Mouse (Mus musculus) stomach, embryonic 16.5 days (tissue): Measurements from ENCODE around the gene Pex1. TPM values are rescaled to one million over a fixed set of nuclear protein-coding genes. Genes with fewer than 3 reads are reported as not detected.

ENCODE experiments used
- ATAC-seq: fragments of 200-750 bp; cut with Nextera tagmentation; 2 replicates; pipeline ENCODE4 v1.8.0; 2017; ENCODE audit warnings: moderate number of reproducible peaks, moderate TSS enrichment; ENCODE audit not compliant: insufficient read depth, low FRiP score
- H3K27ac ChIP-seq: fragments of 300-500 bp; sonication (generic); 2 replicates; pipeline ENCODE4 v1.5.1; 2014; ENCODE audit warnings: low read length
- H3K27me3 ChIP-seq: fragments of 300-500 bp; sonication (generic); 2 replicates; pipeline ENCODE4 v1.6.1; 2014; ENCODE audit warnings: low read length, control low read depth, mixed read lengths; ENCODE audit not compliant: control insufficient read depth, insufficient read depth
- H3K36me3 ChIP-seq: fragments of 300-500 bp; sonication (generic); 2 replicates; pipeline ENCODE4 v1.6.1; 2014; ENCODE audit warnings: low read length; ENCODE audit not compliant: control insufficient read depth, insufficient read depth
- H3K4me1 ChIP-seq: fragments of 300-500 bp; sonication (generic); 2 replicates; pipeline ENCODE4 v1.6.1; 2014; ENCODE audit warnings: low read length, control low read depth, mixed read lengths; ENCODE audit not compliant: control insufficient read depth, insufficient read depth
- H3K4me2 ChIP-seq: fragments of 300-500 bp; sonication (generic); 2 replicates; pipeline ENCODE4 v1.6.1; 2014; ENCODE audit warnings: low read depth, low read length, mixed read lengths
- H3K4me3 ChIP-seq: fragments of 300-500 bp; sonication (generic); replicated peaks from 2 replicates; pipeline ENCODE4 v1.5.1; 2014; ENCODE audit warnings: mild to moderate bottlenecking, low read length
- H3K9ac ChIP-seq: fragments of 300-500 bp; sonication (generic); 2 replicates; pipeline ENCODE4 v1.6.1; 2014; ENCODE audit warnings: low read length
- H3K9me3 ChIP-seq: fragments of 300-500 bp; sonication (generic); replicated peaks from 2 replicates; pipeline ENCODE4 v1.6.1; 2016; ENCODE audit warnings: low read length, control low read depth; ENCODE audit not compliant: control insufficient read depth
- WGBS: fragments of 180-500 bp; shearing (Covaris S2); extraction: QIAGEN DNeasy Blood & Tissue Kit; methylation state at CpG from one replicate; pipeline ENCODE4 v1.1.7; 2014; 5-methylcytosine and 5-hydroxymethylcytosine counted together
- polyA plus RNA-seq: library from polyadenylated mRNA; unstranded; fragments of >200 nt; fragmentation: Nextera tagmentation; extraction: Ambion mirVana; gene quantifications from 2 replicates; pipeline ENCODE4 v1.2.1, GENCODE M21; 2015

The Pex1 gene
- polyA plus RNA-seq, result 10.8 and 16.1 TPM in 2 replicates

DNA sequence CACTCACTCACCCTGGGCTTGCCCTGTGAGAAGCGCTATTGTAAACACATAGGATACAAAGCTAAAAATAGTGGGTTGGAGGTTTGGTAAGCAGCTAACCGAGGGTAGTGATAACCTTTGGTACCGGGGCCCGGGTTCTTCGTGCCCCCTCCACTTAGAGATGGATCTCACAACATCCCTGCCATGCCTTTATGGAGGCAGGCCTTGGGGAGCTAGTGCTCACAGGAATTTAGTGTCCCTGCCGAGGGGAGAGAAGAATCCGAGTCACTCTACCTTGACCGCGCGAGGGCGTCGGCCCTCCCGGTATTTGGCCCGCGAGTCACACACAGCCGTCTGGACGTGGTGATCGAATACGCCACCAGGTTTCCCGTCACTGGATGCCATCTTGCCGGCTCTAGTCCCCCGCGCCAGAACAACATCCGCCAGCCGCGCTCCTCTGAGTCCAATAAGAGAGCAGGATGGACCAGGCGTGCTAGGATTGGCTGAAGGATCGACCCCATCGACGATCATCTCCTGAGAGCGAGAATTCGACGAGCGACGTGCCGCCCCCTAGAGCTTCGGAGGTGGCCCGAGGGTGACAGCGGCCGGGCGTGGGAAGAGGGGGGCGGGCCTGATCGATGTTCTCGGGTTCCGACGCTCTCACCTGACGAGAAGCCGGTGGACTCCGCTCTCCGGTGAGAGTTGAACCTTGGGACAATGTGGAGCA lies at the start of gene Pex1:
TSS of gene Pex1 (plus strand) at position 374 of the 706 bp plus-strand sequence.
- Histone ChIP-seq H3K9me3 (no peaks in the 10 kb centered on the region), H3K27me3 (no peaks in the 10 kb centered on the region), H3K36me3 (0 out of 2 replicates have a peak, but pooled peaks cover 3% of the 10 kb centered on the region), H3K27ac (peak within 1 kb of the TSS; percentile 72), H3K4me2 (peak within 1 kb of the TSS; percentile 84), H3K4me3 (peak within 1 kb of the TSS; percentile 88), H3K9ac (peak within 1 kb of the TSS; percentile 83), H3K4me1 (peaks cover 12% of the 10 kb centered on the region)
- under 1% methylated on average over 50 of the region's 50 CpGs for WGBS
- ATAC-seq, result peak; percentile 98

DNA sequence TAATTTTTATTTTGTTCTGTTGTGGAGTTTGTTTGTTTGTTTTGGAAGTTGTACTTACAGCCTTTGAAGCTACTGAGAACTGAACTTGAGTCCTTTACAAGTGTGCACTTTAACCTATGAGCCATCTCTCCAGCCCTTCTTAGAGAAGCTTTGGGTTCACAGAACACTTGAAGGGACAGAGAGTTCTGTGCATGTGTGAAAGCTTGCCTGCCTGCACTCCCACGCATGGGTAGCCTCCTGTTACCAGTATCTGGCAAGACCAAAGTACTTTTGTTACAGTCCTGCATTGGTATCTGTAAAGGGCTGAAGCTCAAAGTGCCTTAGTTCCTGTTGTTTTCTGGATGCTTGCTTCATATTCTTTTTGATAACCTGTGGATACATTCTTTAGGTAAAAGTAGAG lies 49.6 kb upstream of the Pex1 start:
- no peak for ATAC-seq
- H3K9me3 ChIP-seq, result no peaks in the 10 kb centered on the region
- no peak overlapping the region for H3K27ac ChIP-seq
- H3K9ac ChIP-seq, result no peak overlapping the region
- H3K4me1 ChIP-seq, result peaks cover 9% of the 10 kb centered on the region
- H3K4me2 ChIP-seq, result no peak overlapping the region
- H3K27me3 ChIP-seq, result no peaks in the 10 kb centered on the region
- no peaks in the 10 kb centered on the region; the same call in 1 of the 2 replicates for H3K36me3 ChIP-seq
- no peak overlapping the region for H3K4me3 ChIP-seq
- WGBS, result 85% methylated on average over 1 of the region's 1 CpGs

GRCm38 (mm10) chr5:3551481-3551880 lies 44.4 kb upstream of the Pex1 start:
- H3K36me3 ChIP-seq, result no peaks in the 10 kb centered on the region; the same call in 1 of the 2 replicates
- no peak overlapping the region for H3K9ac ChIP-seq
- no peaks in the 10 kb centered on the region for H3K27me3 ChIP-seq
- no peak overlapping the region for H3K27ac ChIP-seq
- no peaks in the 10 kb centered on the region for H3K9me3 ChIP-seq
- H3K4me1 ChIP-seq, result no peaks in the 10 kb centered on the region; the same call in 1 of the 2 replicates
- ATAC-seq, result no peak
- no peak overlapping the region for H3K4me3 ChIP-seq
- 91% methylated on average over 1 of the region's 1 CpGs for WGBS
- no peak overlapping the region for H3K4me2 ChIP-seq

DNA sequence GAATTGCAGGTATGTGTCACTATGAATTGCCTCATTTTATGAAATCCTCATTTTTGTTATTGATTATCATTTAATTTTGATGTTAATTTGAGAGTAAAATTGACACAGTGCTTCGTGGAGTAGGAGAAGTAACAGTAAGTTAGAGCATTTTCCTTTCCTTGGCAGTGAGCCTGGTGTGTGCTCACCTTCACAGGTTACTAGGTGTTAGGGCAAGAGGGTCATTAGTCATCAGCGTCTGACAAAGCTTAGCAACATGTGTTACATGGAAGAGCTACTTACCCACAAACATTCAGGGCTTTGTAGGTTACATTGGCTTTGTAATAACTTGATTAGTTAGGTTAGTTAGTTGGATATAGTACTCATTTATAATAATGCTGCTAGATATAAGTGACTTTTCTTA lies 41.7 kb upstream of the Pex1 start:
- Histone ChIP-seq H3K4me2 (no peak overlapping the region), H3K27me3 (no peaks in the 10 kb centered on the region), H3K9me3 (no peaks in the 10 kb centered on the region), H3K27ac (no peak overlapping the region), H3K36me3 (no peaks in the 10 kb centered on the region; the same call in 1 of the 2 replicates), H3K4me3 (no peak overlapping the region), H3K9ac (no peak overlapping the region), H3K4me1 (no peaks in the 10 kb centered on the region; the same call in 1 of the 2 replicates)
- no peak for ATAC-seq
- 82% methylated on average over 2 of the region's 2 CpGs for WGBS

DNA sequence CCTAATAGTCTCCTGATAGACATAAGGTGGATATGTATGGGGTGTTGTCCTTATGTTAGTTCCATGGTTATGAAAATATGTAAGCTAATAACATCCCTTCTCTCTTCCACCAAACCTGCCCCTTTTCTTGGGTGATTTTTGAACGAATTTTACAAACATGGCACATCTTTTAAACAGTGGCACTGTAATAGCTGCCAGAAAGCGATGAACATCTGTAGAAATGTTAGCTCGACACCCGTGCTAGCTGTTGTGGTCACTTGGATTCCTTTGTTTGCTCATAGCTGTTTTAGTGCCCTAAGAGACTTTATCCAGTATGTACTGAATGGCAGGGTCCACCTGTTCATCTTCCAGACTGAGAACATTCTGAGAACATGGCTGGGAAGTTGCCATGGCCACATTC lies 24.6 kb upstream of the Pex1 start, which contains the start of gene 1700109H08Rik:
TSS of gene 1700109H08Rik (plus strand) at position 301 of the 400 bp plus-strand sequence.
- Histone ChIP-seq H3K27ac (no peak within 1 kb of the TSS), H3K4me3 (no peak within 1 kb of the TSS), H3K4me2 (no peak within 1 kb of the TSS), H3K27me3 (no peaks in the 10 kb centered on the region), H3K9ac (no peak within 1 kb of the TSS), H3K9me3 (peaks cover 8% of the 10 kb centered on the region), H3K36me3 (peaks cover 55% of the 10 kb centered on the region), H3K4me1 (no peaks in the 10 kb centered on the region)
- WGBS, result 93% methylated on average over 4 of the region's 4 CpGs
- no peak for ATAC-seq

DNA sequence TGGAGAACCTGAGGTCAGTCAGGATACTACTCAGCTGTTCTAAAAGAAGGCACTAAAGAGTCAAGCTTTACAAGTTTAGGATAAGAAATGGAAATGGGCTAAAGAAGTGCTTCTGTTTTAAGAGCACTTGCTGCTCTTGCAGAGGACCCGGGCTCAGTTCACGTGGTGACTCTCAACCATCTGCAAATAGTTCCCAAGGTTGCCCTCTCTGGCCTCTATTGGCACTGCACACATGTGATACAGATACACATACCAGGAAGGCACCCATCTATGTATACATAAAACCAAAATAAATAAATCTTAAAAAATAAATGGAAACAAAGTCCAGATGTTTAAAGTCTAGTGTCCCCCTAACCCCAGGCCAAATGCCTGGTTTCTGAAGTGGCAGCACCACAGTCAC lies 21.0 kb upstream of the Pex1 start:
- no peak overlapping the region for H3K9ac ChIP-seq
- ATAC-seq, result no peak
- H3K9me3 ChIP-seq, result peaks cover 8% of the 10 kb centered on the region
- WGBS, result 97% methylated on average over 2 of the region's 2 CpGs
- H3K36me3 ChIP-seq, result peaks cover 55% of the 10 kb centered on the region
- no peak overlapping the region for H3K4me3 ChIP-seq
- H3K4me1 ChIP-seq, result no peaks in the 10 kb centered on the region
- no peaks in the 10 kb centered on the region for H3K27me3 ChIP-seq
- H3K27ac ChIP-seq, result no peak overlapping the region
- H3K4me2 ChIP-seq, result no peak overlapping the region

DNA sequence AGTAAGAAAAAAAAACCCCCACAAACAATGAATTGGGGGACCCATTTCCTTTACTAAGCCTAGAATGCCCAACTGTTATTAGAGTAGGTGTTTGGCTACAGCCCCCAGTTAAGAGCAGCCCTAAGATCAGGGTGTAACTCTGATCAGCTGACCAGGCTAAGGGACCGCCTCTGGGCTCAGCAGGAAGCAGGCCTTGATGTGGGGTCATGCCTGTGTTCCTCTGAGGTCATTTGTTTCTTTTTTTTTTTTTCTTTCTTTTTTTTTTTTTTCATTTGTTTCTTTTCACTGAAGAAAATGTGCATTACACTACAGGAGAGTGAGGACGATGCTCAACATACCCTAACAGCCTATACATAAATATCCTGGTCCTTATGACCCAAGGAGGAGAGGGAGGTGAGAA lies 17.9 kb upstream of the Pex1 start:
- no peak for ATAC-seq
- peaks cover 8% of the 10 kb centered on the region for H3K9me3 ChIP-seq
- no peak overlapping the region for H3K27ac ChIP-seq
- H3K4me1 ChIP-seq, result no peaks in the 10 kb centered on the region
- peaks cover 51% of the 10 kb centered on the region for H3K36me3 ChIP-seq
- H3K4me3 ChIP-seq, result no peak overlapping the region
- H3K9ac ChIP-seq, result no peak overlapping the region
- WGBS, result 93% methylated on average over 2 of the region's 2 CpGs
- no peaks in the 10 kb centered on the region for H3K27me3 ChIP-seq
- H3K4me2 ChIP-seq, result no peak overlapping the region

DNA sequence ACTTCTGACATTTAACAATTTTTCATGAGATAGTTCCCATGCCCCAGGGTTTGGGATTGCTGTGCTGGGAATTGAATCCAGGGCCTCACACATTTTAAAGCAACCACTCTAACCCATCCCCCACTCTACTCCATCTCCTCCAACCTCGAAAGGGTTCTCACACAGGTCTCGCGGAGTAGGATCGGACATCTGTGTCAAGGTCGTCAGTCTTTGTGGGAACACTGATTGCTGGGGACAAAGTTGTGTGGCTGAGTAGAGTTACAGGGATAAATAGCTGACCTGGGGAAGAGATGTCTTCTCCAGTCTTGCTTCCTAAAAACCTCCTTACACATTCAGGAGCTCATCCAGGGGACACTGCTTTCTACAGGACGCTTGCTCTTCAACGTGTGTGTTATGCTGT lies 16.8 kb upstream of the Pex1 start:
- Histone ChIP-seq H3K4me2 (no peak overlapping the region), H3K27me3 (no peaks in the 10 kb centered on the region), H3K36me3 (peaks cover 41% of the 10 kb centered on the region), H3K9me3 (peaks cover 6% of the 10 kb centered on the region), H3K4me3 (no peak overlapping the region), H3K9ac (no peak overlapping the region), H3K4me1 (no peaks in the 10 kb centered on the region), H3K27ac (no peak overlapping the region)
- 92% methylated on average over 7 of the region's 7 CpGs for WGBS
- no peak for ATAC-seq

DNA sequence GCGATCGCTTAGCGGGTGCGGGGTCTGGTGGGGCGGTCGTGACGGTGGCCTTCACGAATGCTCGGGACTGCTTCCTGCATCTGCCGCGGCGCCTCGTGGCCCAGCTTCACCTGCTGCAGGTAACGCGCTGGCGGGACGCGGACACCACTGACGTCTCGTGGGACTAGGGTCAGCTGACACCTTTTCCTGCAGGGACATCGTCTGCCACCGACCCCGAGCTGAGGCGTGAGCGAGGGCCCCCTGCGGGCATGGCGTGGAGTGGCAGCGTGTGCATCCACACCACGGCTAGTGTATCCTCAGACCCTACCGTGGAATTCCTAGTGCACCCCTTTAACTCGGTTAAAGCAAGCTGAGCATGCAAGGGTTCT lies 517 bp downstream of the Pex1 start, which contains the start of gene Rbm48:
TSS of gene Rbm48 (minus strand) at position 187 of the 368 bp plus-strand sequence.
- Histone ChIP-seq H3K9me3 (no peaks in the 10 kb centered on the region), H3K27ac (peak within 1 kb of the TSS; percentile 72), H3K9ac (peak within 1 kb of the TSS; percentile 83), H3K27me3 (no peaks in the 10 kb centered on the region), H3K36me3 (0 out of 2 replicates have a peak, but pooled peaks cover 3% of the 10 kb centered on the region), H3K4me3 (peak within 1 kb of the TSS; percentile 88), H3K4me2 (peak within 1 kb of the TSS; percentile 84), H3K4me1 (peaks cover 12% of the 10 kb centered on the region)
- peak; percentile 87 for ATAC-seq
- WGBS, result 0% methylated on average over 31 of the region's 31 CpGs
